Mouse (Mus musculus): ENCODE data around the gene Kif1a.

Kif1a gene

GRCm38 (mm10) chr1:93101571-93102061 is at the start of gene Kif1a:
Kif1a (minus strand) TSS chr1:93101951.
- peak; percentile 86 for ATAC-seq (ENCODE audit: insufficient number of reproducible peaks, low FRiP score, low TSS enrichment)

- no peak for ATAC-seq (ENCODE audit: insufficient number of reproducible peaks, low FRiP score, low TSS enrichment)
Observed at GRCm38 (mm10) chr1:93150907-93151661, 49.3 kb upstream of the Kif1a start.

GRCm38 (mm10) chr1:93144176-93144575 is 42.4 kb upstream of the Kif1a start:
- no peak for ATAC-seq (ENCODE audit: insufficient number of reproducible peaks, low FRiP score, low TSS enrichment)

GRCm38 (mm10) chr1:93142871-93143270 is 41.1 kb upstream of the Kif1a start:
- ATAC-seq (ENCODE audit: insufficient number of reproducible peaks, low FRiP score, low TSS enrichment), result no peak

DNA sequence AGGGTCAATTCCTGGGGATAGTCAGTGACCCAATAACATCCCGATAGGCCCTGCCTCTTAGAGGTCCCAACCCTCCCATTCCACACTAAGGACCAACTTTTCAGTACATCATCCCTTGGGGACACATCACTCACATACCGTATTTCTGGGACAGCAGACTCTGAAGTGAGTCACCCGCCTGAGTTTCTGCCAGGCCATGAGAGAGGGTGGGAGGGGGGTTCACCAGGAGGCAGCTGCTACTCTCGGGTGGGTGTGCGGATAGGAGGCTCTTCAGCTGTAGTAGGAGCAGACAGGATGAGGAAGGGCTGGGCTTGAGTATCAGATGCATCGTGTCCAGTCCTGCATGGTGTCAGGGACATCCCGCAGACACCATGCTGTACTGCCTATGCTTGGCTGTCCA is 38.0 kb upstream of the Kif1a start:
- no peak for ATAC-seq (ENCODE audit: insufficient number of reproducible peaks, low FRiP score, low TSS enrichment)

DNA sequence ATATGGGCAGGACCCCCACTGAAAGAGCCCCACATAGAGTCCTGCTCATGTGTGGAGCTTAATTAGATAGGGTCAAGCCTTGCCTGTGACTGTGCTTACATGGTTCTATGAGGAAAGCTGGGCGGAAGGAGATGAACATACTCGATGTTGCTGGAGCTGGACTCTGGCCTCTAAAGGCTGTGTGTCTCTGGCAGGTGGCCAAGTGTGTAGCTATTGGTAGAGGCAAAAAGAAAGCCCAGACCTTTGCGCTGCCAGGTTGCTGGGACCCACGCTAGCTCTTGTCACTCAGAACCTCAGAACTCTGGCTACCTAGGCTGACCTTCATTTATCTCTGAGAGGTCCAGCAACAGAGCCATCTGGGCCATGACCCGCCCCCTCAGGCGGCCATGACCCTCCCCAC is 36.8 kb upstream of the Kif1a start:
- no peak for ATAC-seq (ENCODE audit: insufficient number of reproducible peaks, low FRiP score, low TSS enrichment)

DNA sequence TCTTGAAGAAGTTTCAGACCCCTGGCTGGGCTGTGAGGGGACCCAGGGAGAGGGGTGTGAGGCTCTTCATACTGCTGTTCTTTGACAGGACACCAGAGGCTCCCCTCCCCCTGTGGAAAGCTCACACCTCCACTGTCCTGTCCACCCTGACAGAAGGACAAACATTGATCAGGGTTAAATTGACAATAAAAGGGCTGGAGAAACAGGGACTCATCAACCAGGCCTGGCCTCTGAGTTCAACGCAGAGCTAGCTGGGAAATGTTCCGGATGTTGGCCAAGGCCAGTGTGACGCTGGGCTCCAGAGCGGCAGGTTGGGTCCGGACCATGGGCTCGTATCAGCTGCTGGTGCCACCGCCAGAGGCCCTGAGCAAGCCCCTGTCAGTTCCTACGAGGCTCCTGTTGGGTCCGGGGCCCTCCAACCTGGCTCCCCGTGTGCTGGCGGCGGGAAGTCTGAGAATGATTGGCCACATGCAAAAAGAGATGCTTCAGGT is 33.3 kb upstream of the Kif1a start, which contains the start of gene Agxt:
TSS of gene Agxt (plus strand) at position 205 of the 491 bp plus-strand sequence.
- ATAC-seq (ENCODE audit: insufficient number of reproducible peaks, low FRiP score, low TSS enrichment), result no peak

DNA sequence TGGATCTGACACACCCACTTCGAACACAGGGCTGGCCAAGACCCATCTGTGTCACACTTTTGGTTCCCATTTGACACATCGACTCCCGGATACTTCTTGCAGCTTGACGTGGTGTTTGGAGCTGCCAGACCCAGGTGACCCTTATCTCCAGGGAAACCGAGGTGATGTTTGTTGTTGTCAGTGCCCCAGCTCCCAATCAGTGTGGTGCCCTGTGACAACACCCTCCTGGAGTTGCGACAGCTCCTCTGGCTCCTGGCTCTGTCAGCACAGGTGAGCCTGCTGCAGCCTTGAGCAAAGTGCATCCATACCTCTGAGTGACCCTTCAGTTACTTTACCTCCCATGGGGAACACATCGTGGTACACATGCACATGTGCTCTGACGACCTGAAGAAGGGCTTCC is 30.9 kb upstream of the Kif1a start:
- ATAC-seq (ENCODE audit: insufficient number of reproducible peaks, low FRiP score, low TSS enrichment), result no peak

GRCm38 (mm10) chr1:93130242-93130983 is 28.7 kb upstream of the Kif1a start:
- ATAC-seq (ENCODE audit: insufficient number of reproducible peaks, low FRiP score, low TSS enrichment), result no peak

GRCm38 (mm10) chr1:93128710-93129349 is 27.1 kb upstream of the Kif1a start:
- peak; percentile 75 for ATAC-seq (ENCODE audit: insufficient number of reproducible peaks, low FRiP score, low TSS enrichment)

DNA sequence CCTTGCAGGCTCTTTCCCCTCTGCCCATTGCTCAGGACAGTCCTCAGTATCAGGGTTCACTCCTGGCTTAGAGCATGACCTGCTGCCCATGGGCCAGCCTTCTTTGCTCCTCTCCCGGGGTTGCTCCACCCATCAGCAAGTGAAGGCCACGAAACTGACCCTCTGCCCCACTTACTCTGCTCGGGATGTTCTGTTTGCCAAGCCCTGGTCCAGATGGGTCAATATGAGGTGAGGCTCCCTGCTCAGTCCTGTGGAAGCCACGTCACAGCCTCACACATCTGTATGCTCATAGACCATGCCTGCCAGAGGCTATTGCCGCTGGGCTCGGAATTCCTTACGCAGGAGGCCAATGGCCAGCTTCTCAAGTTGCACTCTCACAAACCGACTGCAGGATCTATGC is 26.5 kb upstream of the Kif1a start:
- no peak for ATAC-seq (ENCODE audit: insufficient number of reproducible peaks, low FRiP score, low TSS enrichment)

- ATAC-seq (ENCODE audit: insufficient number of reproducible peaks, low FRiP score, low TSS enrichment), result no peak
Observed at GRCm38 (mm10) chr1:93125256-93125655, 23.5 kb upstream of the Kif1a start.

DNA sequence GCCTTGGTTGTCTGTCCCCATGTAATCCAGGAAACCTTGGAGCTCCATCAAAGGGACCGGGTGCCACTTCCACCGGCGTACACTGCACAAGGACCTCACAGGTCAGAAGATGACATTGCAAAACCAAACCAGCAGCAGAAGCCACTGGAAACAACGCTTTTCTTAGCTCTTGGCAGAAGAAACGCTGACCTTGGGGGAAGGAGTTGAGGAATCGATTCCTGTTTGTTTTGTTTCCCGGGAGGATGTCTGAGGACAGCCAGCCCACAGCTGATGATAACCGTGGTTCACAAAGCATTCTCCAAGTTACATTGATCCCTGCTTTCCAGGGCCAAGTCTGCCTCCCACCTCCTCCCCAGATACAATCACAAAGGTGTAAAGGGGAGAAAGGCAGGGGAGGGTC is 22.3 kb upstream of the Kif1a start:
- no peak for ATAC-seq (ENCODE audit: insufficient number of reproducible peaks, low FRiP score, low TSS enrichment)

- ATAC-seq (ENCODE audit: insufficient number of reproducible peaks, low FRiP score, low TSS enrichment), result no peak
Observed at GRCm38 (mm10) chr1:93123179-93123854, 21.6 kb upstream of the Kif1a start.

DNA sequence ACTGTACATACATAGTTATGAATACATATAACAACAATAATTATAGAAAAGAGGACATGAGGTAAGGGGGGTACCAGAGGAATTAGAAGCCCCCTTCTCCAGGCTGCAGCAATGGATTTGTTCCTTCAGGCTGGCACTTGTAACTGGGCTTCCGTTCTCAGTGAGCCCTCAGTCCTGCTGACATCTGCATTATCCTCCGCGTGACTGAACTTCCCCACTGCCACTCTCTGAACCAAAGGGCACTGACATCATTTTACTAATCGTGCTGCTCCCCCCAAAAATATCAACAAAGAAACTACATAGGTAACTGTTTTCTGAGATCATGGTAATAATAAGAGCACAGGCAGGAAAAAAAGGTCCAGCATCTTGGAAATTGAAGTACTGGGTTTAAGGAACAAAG is 17.1 kb upstream of the Kif1a start:
- ATAC-seq (ENCODE audit: insufficient number of reproducible peaks, low FRiP score, low TSS enrichment), result no peak

GRCm38 (mm10) chr1:93115471-93115870 is 13.7 kb upstream of the Kif1a start:
- ATAC-seq (ENCODE audit: insufficient number of reproducible peaks, low FRiP score, low TSS enrichment), result no peak

DNA sequence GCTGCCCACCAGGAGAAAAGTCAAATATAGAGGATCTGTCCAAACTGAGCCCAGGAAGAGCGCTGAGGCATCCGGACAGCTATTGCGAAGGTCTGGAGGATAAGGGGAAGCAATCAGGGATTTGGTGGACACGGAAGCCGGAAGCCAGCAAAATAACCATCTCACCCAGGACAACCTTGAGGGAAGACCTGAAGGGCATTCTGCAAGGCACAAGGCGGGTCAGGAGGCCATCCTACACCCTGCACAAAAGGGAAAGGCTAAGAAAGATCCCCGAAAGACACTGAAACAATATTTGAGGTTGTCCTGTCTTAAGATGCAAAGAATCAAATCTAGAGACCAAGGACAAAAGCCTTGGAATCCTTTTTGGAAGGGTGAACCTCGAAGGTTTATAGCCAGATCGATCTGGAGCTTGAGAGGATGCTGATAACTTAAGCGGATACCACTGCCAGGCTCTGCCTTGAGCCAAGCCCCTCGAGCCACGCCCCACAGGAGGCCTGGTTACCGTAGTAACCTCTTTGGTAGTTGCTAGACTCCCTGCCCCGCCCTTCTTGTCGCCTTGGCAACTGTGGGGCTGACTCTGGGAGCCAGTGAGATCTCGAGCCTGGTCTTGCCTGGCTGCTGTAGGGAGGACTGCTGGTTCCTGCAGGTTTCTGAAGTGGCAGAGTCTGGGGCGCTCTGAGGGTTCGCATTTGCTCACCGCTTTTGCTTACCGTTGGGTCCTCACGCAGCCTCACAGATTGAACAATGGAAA is 13.1 kb upstream of the Kif1a start:
- peak; percentile 98 for ATAC-seq (ENCODE audit: insufficient number of reproducible peaks, low FRiP score, low TSS enrichment)

- ATAC-seq (ENCODE audit: insufficient number of reproducible peaks, low FRiP score, low TSS enrichment), result no peak
Observed at GRCm38 (mm10) chr1:93102700-93103099, 949 bp upstream of the Kif1a start.

DNA sequence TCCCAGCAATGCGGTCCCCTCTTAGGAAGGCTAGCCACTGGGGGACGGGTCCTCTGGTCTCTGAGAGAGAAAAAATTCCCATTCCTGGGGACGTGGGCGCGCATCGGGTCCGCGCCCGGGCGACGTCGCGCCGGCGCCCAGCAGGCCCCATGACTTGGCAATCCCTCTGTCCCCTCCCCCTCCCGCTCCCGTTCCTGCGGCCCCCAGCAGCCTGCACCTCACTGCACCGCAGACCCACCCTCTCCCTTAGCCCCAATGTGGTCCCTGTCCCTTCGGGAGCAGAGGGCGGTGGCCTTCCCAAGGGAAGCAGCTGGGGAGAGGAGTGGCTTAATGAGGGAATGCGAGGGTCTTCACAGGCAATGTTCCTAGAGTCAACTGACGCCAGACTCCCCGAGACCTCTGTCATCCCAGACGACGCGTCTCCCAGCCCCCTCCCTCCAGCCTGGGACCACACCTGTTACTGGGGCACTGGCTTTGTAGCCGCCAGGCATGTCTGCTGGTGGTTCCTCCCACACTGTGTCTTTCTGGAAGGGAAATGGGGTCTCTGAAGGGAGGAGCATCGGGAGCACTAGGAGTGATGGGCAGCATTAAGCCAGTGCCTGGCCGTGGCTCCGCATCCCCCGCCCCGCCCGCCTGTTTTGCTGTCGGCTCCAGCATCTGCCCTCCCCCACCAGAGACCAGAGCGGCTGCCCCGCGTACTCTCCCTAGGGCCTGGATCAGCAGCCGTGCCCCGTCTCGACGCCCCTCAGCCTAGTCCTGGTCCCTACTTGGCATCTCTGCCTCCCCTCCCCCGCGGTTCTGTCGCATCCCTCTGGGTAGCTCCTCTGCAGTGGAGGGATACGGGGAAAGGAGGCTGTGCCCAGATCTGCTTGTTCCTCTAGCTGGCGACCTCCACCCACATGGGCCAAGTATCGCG is 917 bp downstream of the Kif1a start:
- peak; percentile 33 for ATAC-seq (ENCODE audit: insufficient number of reproducible peaks, low FRiP score, low TSS enrichment)
